Mouse (Mus musculus) urinary bladder, postnatal 25 days (tissue): ENCODE data around the gene Trnau1ap.
A peak's percentile ranks its signal among the peaks of the same experiment; 100 is the strongest.
"Not testable (repeated sequence)": the region's sequence is repeated elsewhere in the genome, so short reads cannot be mapped to it uniquely, and the experiment has no call there.

ENCODE experiments used
- DNase-seq: peaks from one replicate; pipeline ENCODE4 v3.0.0; 2022; ENCODE audit warnings: low spot score

Trnau1ap gene

DNA sequence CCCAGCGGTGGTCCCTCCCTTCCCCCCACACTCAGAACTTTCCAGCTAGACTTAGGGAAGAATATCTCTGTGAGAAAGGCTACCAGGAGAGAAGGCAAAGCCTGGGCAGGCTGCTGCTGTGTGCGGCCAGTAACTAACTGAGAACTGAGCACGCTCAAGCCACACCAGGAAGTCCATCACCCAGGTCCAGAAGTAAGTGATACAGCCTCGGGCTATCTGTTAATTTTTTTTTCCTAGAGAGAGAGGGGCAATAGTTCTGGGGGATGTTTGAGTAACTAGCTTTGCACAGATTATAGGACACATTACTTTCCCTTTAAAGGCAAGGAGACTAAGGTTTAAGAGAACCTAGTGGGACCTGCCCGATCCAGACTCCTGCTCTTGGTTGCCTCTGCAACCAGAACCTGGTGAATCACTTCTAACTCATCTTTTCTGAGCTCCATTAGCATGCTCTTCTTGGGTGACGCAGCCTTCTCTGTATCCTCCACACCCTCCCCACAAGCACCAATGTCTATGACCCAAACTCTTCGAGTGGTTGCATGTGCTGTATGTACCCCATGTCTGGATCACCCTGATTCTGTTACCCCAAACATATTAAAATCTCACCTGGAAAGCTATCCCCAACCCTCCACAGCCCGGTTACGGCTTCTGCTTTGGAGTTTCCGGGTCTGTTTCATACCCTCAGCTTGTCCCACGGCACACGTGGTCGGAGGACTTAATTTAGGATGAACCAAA, 15.2 kb upstream of the Trnau1ap start:
- no peak for DNase-seq

DNA sequence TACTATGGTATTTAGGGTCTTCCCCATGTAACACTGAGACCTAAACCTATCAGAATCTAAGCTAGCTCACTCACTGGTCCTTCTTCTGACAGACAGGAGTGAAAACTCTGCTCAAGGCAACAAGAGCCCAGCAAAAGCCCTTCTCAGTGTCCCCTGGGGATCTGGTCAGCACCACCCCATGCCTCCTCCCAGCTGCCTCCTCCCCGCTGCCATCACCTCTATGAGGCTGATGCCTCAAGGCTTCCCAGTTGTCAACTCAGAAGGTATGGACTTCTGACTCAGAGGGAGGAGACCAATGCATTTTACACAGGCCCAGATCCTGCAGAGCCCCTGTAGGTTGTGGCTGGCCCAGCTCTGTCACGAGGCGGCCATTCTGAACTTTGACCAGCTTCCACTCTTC, 12.1 kb upstream of the Trnau1ap start:
- no peak for DNase-seq

- no peak for DNase-seq
Observed at GRCm38 (mm10) chr4:132338943-132339342, 9.6 kb upstream of the Trnau1ap start.

- DNase-seq, result no peak
Observed at GRCm38 (mm10) chr4:132332880-132333279, 3.5 kb upstream of the Trnau1ap start.

DNA sequence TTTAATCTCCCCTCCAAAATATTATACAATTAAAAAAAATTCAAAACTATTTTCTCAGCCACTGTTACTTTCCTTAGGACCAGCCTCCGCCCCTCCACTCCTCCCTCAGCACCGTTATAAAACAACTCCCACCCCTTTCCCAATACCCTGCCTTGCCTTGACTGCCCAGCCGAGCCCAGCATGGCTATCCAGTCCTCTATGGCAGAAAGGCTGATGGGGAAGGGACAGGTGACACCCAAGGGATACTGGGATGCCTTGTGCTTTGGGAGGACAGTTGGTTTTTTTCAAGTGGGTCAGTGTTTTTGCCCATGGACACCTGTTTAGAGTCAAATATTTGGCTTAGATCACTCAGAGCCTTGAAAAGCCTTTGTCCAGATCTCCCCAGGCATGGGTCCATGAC, 2.6 kb upstream of the Trnau1ap start:
- DNase-seq, result no peak

DNA sequence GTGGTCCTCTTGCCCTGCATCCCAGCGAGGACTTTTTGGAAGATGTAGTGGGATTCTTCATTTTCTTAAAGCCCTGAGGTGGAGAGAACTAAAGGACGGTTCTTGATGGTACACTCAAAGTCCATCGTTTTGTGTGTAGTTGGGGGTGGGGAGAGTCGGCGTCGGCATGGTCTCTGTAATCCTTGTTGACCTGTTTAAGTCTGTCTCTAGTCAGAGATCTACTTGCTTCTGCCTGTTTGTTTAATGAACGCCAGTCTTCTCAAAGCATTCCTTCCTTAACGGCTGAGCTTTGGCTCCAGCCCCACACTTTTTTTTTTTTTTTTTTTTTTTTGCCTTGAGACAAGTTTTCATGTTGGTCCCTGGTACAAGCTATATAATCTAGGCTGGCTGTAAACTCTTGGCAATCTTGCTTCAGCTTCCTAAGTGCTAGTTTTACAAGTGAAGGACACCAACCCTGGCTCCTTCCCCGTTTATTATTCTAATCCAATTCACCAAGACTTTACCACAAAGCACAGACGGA, 557 bp upstream of the Trnau1ap start:
- no peak for DNase-seq

DNA sequence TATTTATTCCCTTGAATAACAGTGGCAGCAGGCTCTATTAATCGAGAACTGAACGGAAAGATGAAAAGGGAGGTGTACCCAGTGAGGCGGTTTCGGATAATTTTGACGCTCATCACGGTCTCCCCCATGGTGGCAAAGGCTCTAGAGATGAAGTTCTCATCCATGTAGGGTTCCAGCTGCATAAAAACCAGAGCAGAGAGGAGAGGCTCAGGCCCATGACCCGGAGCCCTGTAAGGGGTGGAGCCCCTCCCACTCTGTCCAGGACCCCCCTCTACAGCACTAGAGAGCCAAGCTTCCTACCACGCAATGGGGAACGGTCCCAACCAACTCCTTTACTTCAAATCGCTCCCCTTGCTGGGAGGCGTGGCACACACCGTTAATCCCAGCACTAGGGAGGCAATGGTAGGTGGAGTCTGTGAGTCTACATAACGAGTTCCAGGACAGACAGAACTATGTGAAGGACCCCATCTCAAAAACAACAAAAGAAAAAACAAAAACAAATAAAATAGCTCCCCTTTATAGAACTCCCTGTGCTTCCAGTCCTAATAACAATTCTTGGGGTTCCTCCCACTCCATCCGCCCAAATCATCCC, 851 bp downstream of the Trnau1ap start:
- no peak for DNase-seq

GRCm38 (mm10) chr4:132326481-132326880, 2.9 kb downstream of the Trnau1ap start:
- DNase-seq, result no peak

- no peak for DNase-seq
Observed at GRCm38 (mm10) chr4:132315711-132316110, 13.6 kb downstream of the Trnau1ap start.

GRCm38 (mm10) chr4:132312627-132313026, 16.7 kb downstream of the Trnau1ap start:
- DNase-seq, result no peak

- no peak for DNase-seq
Observed at GRCm38 (mm10) chr4:132311801-132312200, 17.5 kb downstream of the Trnau1ap start.

DNA sequence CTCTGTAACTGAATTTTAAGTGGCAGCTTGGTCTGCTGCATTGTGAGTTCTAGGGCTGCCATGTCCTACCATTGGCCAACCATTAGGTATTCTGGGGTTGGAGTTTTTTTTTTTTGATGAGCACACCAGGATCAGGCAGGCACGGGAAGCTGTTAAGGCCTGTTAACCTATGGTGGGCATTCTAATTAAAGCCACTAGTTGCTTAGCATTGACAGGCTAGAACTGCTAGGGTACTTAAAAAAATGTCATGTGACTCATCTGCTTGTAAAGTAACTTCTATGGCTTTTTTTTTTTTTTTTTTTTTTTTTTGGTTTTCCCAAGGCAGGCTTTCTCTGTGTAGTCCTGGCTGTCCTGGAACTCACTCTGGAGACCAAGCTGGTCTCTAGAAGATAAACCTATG, 18.1 kb downstream of the Trnau1ap start:
- DNase-seq, result no peak

DNA sequence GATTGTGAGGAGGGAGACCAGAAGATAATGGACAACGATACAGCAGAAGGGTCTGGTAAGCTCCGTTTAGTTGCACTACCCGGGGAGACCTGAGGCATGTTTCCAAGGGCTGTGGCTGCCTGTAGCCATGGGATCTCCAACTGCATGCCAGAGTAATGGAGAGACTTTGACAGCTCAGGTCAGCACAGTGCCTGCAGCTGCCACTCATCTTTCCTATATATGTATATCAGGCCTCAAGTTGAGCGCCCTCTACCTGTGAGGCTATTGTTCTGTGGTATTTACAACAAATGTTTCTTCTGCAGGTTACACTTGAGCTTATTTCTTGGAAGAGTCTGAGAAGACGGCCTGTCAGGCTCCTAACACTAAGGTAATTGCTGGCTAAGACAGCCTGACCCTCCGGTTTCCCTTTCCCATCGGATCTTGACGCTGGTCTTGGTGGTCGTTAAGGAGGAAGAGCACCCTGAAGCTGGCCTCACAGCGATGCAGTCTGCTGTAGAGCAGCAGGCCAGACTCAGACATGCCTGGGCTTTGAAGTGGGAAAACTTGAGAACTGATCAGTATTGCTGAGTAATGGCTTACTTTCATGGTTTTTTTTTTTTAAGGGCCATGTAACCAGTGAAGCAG, 19.4 kb downstream of the Trnau1ap start:
- DNase-seq, result peak; percentile 45

DNA sequence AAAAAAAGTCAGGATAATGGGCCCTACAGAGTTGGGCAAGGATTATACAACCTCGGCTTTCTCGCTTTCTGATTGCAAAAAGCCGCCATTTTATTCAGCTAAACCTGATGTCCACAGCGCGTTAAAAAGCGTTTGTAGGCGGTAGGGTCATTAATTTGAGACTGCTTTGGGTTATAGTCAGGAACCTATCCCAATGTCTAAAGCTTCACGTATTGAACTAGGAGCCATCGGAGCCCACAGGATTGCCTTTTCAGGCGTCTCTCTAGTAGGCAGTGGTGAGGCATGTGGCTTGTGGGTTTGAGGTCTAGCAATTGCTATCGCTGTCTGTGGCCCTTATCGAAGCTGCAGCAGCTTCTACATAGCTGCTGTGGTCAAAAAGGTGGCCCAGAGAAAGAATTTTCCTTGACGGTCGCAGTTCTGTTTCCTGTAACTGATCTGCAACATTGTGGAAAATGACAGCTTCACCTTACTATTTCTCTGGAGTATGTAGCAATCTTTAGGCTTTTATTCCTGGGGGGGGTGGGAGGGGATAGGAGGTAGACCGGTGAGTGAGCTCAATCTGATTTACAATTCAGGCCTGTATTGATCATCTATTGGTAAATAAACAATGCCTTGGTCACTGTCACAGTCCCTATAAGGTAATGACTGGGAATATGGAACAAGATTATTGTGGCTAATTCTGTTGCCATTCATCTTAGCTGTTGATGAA, 20.0 kb downstream of the Trnau1ap start:
- no peak for DNase-seq

GRCm38 (mm10) chr4:132308437-132309139, 20.8 kb downstream of the Trnau1ap start:
- peak; percentile 81 for DNase-seq

- DNase-seq, result no peak
Observed at GRCm38 (mm10) chr4:132306004-132306403, 23.3 kb downstream of the Trnau1ap start.

- DNase-seq, result no peak
Observed at GRCm38 (mm10) chr4:132305276-132305675, 24.1 kb downstream of the Trnau1ap start.

- not testable (repeated sequence) for DNase-seq
Observed at GRCm38 (mm10) chr4:132303484-132303883, 25.9 kb downstream of the Trnau1ap start.

DNA sequence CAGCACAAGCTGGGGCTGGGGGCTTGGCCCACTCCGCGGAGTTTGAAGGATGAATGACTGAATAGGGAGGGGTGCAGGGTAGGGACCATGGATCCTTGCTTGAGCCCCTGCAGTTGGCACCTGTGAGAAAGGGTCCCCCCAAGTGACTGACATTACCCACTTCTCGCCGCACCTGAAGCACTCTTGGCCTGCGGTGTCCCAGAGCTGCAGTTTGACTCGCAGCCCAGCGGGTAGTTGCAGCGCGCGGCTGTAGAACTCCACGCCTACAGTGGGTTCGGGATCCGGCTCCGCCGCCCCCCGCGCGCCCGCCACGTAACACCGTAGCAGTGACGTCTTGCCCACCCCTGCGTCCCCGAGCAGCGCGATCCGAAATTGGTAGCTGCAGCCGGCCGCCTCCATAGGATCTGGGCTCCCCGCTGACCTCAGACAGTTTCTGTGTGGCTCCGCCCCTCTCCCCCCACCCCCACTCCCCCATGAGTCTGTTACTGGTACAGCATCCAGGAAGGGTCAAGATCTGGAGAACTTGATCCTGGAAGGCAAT, 26.3 kb downstream of the Trnau1ap start, which contains the start of gene Rab42:
Rab42 (minus strand) TSS at position 447 of the 541 bp plus-strand sequence.
- peak; percentile 36 for DNase-seq

GRCm38 (mm10) chr4:132301965-132302938, 27.1 kb downstream of the Trnau1ap start:
- no peak for DNase-seq
